Mouse (Mus musculus): Measurements from ENCODE around the gene Frat2.
"Not testable (repeated sequence)": the region's sequence is repeated elsewhere in the genome, so short reads cannot be mapped to it uniquely, and the experiment has no call there.

Frat2 gene

GRCm38 (mm10) chr19:41847992-41848851 is at the start of gene Frat2:
Gene Frat2, minus strand, starts transcription at chr19:41848132.
- DNase-seq, result peak; percentile 92

- no peak for DNase-seq
Measured at GRCm38 (mm10) chr19:41896319-41896711, 48.4 kb upstream of the Frat2 start.

GRCm38 (mm10) chr19:41895460-41896318 is 47.8 kb upstream of the Frat2 start, which contains the start of gene Rrp12:
Gene Rrp12, minus strand, starts transcription at chr19:41896173.
- peak; percentile 73 for DNase-seq

GRCm38 (mm10) chr19:41894959-41895358 is 47.0 kb upstream of the Frat2 start:
- no peak for DNase-seq

GRCm38 (mm10) chr19:41888191-41888590 is 40.3 kb upstream of the Frat2 start:
- DNase-seq, result no peak

GRCm38 (mm10) chr19:41883882-41884281 is 36.0 kb upstream of the Frat2 start:
- DNase-seq, result no peak

- DNase-seq, result no peak
Measured at GRCm38 (mm10) chr19:41881842-41882241, 33.9 kb upstream of the Frat2 start.

GRCm38 (mm10) chr19:41874356-41874755 is 26.4 kb upstream of the Frat2 start:
- DNase-seq, result peak; percentile 63

GRCm38 (mm10) chr19:41872285-41872684 is 24.4 kb upstream of the Frat2 start:
- DNase-seq, result no peak

GRCm38 (mm10) chr19:41869946-41870345 is 22.0 kb upstream of the Frat2 start:
- not testable (repeated sequence) for DNase-seq

- DNase-seq, result no peak
Measured at GRCm38 (mm10) chr19:41869296-41869695, 21.4 kb upstream of the Frat2 start.

- no peak for DNase-seq
Measured at GRCm38 (mm10) chr19:41866707-41867106, 18.8 kb upstream of the Frat2 start.

GRCm38 (mm10) chr19:41857816-41858310 is 9.9 kb upstream of the Frat2 start:
- DNase-seq, result no peak

- DNase-seq, result no peak
Measured at GRCm38 (mm10) chr19:41857086-41857762, 9.3 kb upstream of the Frat2 start.

- DNase-seq, result no peak
Measured at GRCm38 (mm10) chr19:41852423-41852822, 4.5 kb upstream of the Frat2 start.

GRCm38 (mm10) chr19:41850719-41851543 is 3.0 kb upstream of the Frat2 start:
- no peak for DNase-seq

GRCm38 (mm10) chr19:41850021-41850718 is 2.2 kb upstream of the Frat2 start:
- no peak for DNase-seq

- not testable (repeated sequence) for DNase-seq
Measured at GRCm38 (mm10) chr19:41847614-41847991, 329 bp downstream of the Frat2 start.

GRCm38 (mm10) chr19:41847091-41847581 is 796 bp downstream of the Frat2 start:
- DNase-seq, result peak; percentile 46

GRCm38 (mm10) chr19:41846366-41847090 is 1.4 kb downstream of the Frat2 start:
- DNase-seq, result no peak

Measured in thymus, postnatal 25 days (tissue).